Mouse (Mus musculus) cerebellum, postnatal 10 days (tissue): ENCODE results near the gene Gata5.
A peak's percentile ranks its signal among the peaks of the same experiment; 100 is the strongest.

ENCODE experiments used
- DNase-seq, 2 experiments: peaks; one replicate each; pipeline ENCODE4 v3.0.0; 2021; ENCODE audit warnings: mixed read lengths in 2 of 2

Gata5 gene

GRCm38 (mm10) chr2:180334551-180334986 lies at the start of gene Gata5:
TSS of gene Gata5 (minus strand) at chr2:180334699.
- DNase-seq = peak in 1 of 2 experiments; percentile 25

DNA sequence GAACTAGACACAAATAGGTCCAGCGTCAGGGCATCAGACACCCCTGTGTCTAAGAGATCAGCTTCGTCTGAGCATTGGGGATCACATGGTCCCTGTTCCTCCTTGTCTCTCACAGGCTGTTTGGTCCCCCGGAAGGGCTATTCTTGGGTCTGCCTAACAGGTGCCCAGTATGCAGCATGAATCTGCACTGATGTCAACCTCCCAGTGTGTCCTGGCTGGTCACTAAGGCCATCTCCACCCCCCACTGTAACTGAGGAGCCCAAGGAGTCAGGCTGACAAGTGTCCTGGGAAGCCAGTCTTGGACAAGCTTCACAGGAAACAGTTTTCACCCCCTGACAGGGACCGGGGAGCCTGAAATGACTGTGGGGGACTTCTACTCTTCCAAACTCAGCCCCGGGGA lies 42.2 kb upstream of the Gata5 start:
- no peak for DNase-seq

GRCm38 (mm10) chr2:180373256-180373655 lies 38.8 kb upstream of the Gata5 start:
- no peak for DNase-seq

- no peak for DNase-seq
These were observed 33.9 kb upstream of the Gata5 start for GRCm38 (mm10) chr2:180368359-180368758.

GRCm38 (mm10) chr2:180367350-180367749 lies 32.9 kb upstream of the Gata5 start:
- DNase-seq = no peak

DNA sequence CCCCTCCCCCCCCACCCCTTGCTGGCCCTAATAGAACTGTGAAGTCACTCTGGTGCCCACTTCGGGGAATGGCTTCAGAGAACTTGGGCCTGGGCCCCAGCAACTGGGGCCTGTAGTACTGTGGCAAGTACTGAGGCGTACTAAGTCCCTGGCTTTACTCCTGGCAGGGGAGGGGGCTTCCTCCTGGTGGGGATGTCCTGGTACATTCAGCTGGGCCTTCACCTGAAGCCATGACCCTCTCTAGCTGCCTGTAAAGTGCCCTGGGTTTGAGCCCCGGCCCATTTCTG lies 28.9 kb upstream of the Gata5 start:
- DNase-seq = no peak

GRCm38 (mm10) chr2:180362585-180363433 lies 28.3 kb upstream of the Gata5 start:
- no peak for DNase-seq

GRCm38 (mm10) chr2:180359062-180359461 lies 24.6 kb upstream of the Gata5 start:
- DNase-seq = peak; percentile 63 to 68

DNA sequence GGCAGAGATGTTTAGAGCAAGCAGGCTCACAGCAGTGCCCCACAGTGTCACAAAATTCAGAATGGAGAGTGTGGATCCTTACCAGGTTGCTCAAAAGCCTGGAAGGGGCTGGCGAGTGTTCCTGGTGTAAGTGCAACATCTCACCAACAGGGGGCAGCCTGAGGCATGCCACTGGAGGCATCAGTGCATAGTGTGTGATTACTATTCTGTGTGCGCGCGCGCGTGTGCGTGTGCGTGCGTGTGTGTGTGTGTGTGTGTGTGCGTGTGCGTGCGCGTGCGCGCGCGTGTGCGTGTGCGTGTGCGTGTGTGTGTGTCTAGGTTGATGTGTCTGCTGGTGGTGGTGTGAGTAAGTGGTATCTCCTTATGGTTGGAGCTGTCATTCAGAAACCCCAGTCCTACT lies 18.8 kb upstream of the Gata5 start:
- DNase-seq = peak; percentile 76 to 84

DNA sequence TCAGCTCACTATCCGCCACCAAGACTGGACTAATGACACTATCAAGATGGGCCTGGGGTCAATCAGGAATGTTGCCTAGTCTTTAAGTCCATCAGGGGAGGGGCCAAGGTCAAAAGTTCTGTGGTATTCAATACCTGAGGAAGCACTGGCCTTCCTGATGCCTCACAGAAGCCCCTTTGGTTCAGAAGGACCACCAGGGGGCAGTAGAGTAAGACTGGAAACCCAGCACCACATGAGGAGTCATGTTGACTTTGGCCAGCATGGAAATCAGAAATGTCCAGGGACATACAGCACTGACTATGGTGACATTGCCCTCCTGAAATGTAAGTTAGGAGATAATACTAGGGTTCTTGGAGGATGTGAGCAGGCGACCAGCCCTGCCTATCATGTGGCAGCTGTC lies 16.2 kb upstream of the Gata5 start:
- peak; percentile 72 to 80 for DNase-seq

GRCm38 (mm10) chr2:180346820-180347497 lies 12.5 kb upstream of the Gata5 start:
- peak; percentile 88 for DNase-seq

GRCm38 (mm10) chr2:180343092-180343491 lies 8.6 kb upstream of the Gata5 start:
- DNase-seq = no peak

- no peak for DNase-seq
These were observed 7.7 kb upstream of the Gata5 start for GRCm38 (mm10) chr2:180342189-180342588.

DNA sequence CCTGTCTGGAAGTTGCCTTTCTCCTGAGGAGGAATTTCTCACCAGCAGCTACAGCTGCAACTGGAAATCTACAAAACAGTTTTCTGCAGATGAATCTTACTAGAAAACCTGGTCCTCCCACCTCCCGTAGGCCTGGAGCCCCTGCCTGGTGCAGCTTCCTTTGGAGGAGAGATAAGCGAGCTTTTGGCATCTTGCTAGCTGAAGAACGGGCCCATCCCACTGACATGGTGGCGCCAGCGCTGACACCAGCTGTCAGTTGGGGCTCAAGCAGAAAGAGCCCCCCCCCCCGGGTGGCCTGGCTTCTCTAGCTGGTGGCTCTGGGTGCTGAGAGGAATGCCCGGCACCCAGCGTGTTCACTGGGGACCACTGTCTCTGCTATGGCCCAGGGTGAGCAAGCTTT lies 6.7 kb upstream of the Gata5 start:
- DNase-seq = no peak

DNA sequence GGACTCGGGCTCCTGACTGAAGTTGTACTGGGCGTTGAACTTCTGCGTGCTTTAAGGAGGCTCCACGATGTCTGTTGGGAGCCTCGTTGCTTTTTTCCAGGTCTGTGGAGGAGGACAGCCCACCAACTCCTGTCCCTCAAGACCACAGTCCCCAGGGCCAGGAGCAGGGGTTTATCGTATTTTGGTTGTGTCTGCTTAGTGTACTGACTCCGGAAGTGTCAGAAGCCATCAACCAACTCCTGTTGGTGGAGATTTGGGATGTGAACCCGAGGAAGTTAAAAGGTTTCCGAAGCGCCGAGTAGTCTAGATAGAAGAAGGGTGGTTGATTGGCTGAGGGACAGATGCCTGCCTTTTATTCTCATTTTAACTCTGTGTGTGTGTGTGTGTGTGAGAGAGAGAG lies 5.4 kb upstream of the Gata5 start:
- DNase-seq = no peak

DNA sequence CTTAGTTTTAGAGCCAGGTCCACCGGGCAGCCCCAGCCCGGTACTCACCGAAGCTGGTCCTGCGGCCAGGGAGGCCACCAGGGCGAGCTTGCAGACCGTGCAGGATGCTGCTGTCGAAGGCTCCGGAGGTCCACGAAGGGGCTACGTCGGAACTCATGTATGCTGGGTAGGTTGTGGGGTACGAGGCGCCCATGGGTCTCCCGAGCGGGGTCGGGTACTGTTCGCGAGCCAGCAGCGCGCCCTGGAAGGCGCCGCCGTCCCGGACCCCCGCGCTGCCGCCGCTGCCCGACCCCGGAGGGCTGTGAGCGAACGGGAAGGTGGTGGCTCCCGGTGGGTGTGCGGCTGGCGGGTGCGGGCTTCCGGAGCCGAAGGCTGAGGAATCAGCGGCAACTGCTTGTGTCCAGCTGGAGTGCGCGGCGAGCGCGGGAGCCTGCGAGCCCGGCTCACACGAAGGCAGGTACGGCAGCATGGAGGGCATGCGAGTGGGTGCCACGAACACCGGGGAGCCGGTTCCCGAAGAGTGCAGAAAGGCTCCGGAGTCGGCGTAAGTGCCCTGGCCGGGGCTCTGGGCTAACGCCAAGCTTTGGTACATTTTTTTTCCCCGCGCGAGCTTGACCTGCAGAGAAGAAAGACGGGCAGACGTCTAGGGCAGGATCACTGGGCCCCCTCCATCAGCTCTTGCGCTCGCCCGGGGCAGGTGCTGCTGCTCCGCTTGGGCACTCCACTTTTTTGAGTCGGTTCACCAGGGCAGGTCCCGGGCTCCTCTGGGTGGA lies 535 bp downstream of the Gata5 start:
- DNase-seq = peak; percentile 25 to 35

DNA sequence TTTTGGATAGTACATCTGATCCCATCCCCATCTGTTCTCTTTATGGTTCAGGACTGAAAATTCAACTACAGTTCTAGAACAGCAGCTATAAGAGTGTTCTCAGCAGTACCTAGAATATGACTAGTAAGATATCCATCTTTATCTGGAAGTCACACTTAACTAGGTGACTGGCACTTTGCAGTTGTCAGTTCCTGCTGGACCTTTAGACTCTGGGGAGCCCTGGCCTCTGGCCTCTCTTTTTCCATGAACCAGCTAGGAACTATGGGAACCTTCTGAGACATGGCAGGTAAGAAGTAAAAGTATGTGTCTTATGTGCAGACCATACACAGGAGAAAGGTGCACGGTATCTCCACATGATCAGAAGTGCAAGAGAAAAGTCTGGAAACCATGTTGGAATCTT lies 5.0 kb downstream of the Gata5 start:
- DNase-seq = no peak

DNA sequence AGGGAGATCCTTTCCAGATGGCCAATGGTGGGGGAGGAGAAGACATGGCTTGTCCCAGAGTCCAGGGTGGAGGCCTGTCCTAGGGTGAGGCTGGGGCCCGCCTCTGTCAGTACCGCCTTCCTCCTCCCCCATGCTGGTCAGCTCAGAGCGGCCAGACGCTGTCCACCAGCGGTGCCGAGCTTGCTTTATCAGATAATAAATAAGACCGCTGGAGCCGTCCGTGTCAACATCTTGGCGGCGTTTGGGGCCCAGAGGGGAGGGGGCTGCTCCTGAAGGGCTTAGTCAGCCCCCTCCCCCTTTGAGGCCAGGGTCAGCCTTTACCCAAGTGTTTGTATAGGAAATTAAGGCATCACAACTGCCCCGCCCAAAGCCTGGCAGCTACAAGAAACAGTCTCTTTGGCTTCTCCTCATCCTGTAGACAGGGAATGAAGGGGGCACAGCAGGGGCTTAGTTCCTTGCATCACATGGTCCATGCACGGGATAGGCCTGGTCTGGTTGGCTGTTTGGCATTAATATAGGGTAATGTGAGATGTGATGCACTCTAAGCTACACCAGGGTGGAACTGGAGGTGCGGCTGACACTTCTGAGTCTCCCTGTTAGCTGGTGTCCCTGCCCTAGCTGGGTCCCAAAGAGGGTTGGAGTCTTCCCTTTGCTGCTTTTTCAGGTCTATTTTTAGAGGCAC lies 11.7 kb downstream of the Gata5 start:
- DNase-seq = no peak

DNA sequence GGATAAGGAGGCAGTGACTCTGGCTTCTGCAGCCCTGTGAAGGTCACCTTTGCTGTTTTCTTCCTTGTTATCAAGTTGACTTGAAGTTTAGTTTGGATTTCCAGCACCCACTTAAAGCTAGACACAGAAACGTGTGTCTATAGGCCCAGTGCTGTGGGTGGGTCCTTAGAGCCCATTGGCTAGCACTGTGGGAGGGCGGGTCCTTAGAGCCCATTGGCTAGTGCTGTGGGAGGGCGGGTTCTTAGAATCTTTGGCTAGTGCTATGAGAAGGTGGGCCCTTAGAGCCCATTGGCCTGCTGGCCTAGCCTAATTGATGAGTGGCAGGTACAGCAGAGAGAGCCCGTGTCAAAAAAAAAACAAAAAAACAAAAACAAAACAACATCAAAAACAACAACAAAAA lies 14.3 kb downstream of the Gata5 start:
- DNase-seq = no peak

- no peak for DNase-seq
These were observed 16.9 kb downstream of the Gata5 start for GRCm38 (mm10) chr2:180317591-180317990.

DNA sequence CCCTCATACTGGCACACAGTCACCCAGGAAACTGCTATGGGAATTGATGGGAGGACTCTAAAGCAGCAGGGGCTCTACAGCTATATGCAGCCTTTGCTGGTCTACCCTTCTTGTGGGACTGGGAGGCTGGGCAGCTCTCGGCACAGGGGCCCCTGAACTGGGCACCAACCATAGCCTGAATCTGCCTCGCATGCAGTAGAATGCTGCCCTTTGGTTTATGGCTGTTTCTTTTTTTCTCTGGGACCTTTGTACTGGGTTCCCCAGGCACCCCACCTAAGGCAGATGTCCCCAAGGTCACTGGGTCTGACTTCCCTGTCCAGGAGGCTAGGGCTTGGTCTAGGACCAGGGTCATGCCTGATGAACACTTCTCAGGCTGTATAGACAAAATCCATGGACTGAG lies 20.2 kb downstream of the Gata5 start:
- no peak for DNase-seq

DNA sequence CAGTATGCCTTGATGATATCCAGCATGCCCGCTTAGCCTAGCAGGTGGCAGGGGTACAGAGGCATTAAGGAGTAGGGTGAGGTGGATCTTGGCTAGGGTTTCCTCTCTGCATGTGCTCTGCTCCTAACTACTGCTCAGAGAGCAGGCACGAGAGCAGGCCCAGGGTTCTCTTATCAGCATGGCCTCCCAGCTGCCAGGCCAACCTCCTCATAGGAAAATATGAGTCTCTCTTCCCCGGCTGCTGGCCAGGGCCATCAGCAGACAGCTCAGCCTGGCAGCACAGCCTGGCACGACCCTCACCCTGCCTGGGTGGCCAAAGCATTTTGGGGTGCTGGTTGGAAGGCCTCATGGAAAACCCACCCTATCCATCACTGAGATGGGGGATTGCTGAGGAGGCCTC lies 23.4 kb downstream of the Gata5 start:
- DNase-seq = no peak

GRCm38 (mm10) chr2:180307680-180308079 lies 26.8 kb downstream of the Gata5 start:
- DNase-seq = no peak
